Mouse (Mus musculus): Measurements from ENCODE around the gene Serpinb9. TPM values are rescaled to one million over a fixed set of nuclear protein-coding genes. Genes with fewer than 3 reads are reported as not detected.
"Not testable (repeated sequence)": the region's sequence is repeated elsewhere in the genome, so short reads cannot be mapped to it uniquely, and the experiment has no call there.

The Serpinb9 gene
- 1 to 10 TPM; 3.3 to 3.9 TPM for total RNA-seq (2021)
- long read RNA-seq, experiment 1, partial matches to known transcripts = 0 of 5 reads
- long read RNA-seq, experiment 1, other reads (novel, unspliced or antisense) = 1 of 5 reads
- long read RNA-seq, experiment 2, partial matches to known transcripts = 0 of 3 reads
- long read RNA-seq, experiment 2, other reads (novel, unspliced or antisense) = 1 of 3 reads

- DNase-seq (ENCODE audit: low spot score in 2 of 2) = no peak
- intact Hi-C loops (cut with DNase I) = no loop called here
Measured at GRCm38 (mm10) chr13:33002950-33003349, at the start of gene Serpinb9. Gene Serpinb9, plus strand, starts transcription at chr13:33003250.

GRCm38 (mm10) chr13:32956537-32956936 is 46.5 kb upstream of the Serpinb9 start:
- intact Hi-C loops (cut with DNase I) = no loop called here
- no peak for DNase-seq (ENCODE audit: low spot score in 2 of 2)

- no peak for DNase-seq (ENCODE audit: low spot score in 2 of 2)
- intact Hi-C loops (cut with DNase I) = no loop called here
Measured at GRCm38 (mm10) chr13:32957917-32958316, 45.1 kb upstream of the Serpinb9 start.

GRCm38 (mm10) chr13:32958521-32958920 is 44.5 kb upstream of the Serpinb9 start:
- intact Hi-C loops (cut with DNase I); DNase-seq (ENCODE audit: low spot score in 2 of 2): not testable (repeated sequence)

GRCm38 (mm10) chr13:32963990-32964753 is 38.9 kb upstream of the Serpinb9 start:
- DNase-seq (ENCODE audit: low spot score in 2 of 2) = no peak
- intact Hi-C loops (cut with DNase I) = no loop called here

GRCm38 (mm10) chr13:32964989-32965811 is 37.9 kb upstream of the Serpinb9 start, which contains the start of gene Serpinb6b:
Gene Serpinb6b, plus strand, starts transcription at chr13:32965209.
- no peak for DNase-seq (ENCODE audit: low spot score in 2 of 2)
- intact Hi-C loops (cut with DNase I) = no loop called here

- intact Hi-C loops (cut with DNase I) = no loop called here
- DNase-seq (ENCODE audit: low spot score in 2 of 2) = no peak
Measured at GRCm38 (mm10) chr13:32966116-32966515, 36.9 kb upstream of the Serpinb9 start.

- no peak for DNase-seq (ENCODE audit: low spot score in 2 of 2)
- intact Hi-C loops (cut with DNase I) = no loop called here
Measured at GRCm38 (mm10) chr13:32967233-32967632, 35.8 kb upstream of the Serpinb9 start.

GRCm38 (mm10) chr13:32968353-32968984 is 34.6 kb upstream of the Serpinb9 start:
- intact Hi-C loops (cut with DNase I) = no loop called here
- DNase-seq (ENCODE audit: low spot score in 2 of 2) = no peak

GRCm38 (mm10) chr13:32968996-32969640 is 33.9 kb upstream of the Serpinb9 start:
- DNase-seq (ENCODE audit: low spot score in 2 of 2) = no peak
- intact Hi-C loops (cut with DNase I) = no loop called here

- intact Hi-C loops (cut with DNase I) = no loop called here
- DNase-seq (ENCODE audit: low spot score in 2 of 2) = no peak
Measured at GRCm38 (mm10) chr13:32969641-32970040, 33.4 kb upstream of the Serpinb9 start.

GRCm38 (mm10) chr13:32970776-32971175 is 32.3 kb upstream of the Serpinb9 start:
- intact Hi-C loops (cut with DNase I) = no loop called here
- DNase-seq (ENCODE audit: low spot score in 2 of 2) = no peak

GRCm38 (mm10) chr13:32974268-32974667 is 28.8 kb upstream of the Serpinb9 start:
- intact Hi-C loops (cut with DNase I) = no loop called here
- DNase-seq (ENCODE audit: low spot score in 2 of 2) = no peak

GRCm38 (mm10) chr13:32974889-32975460 is 28.1 kb upstream of the Serpinb9 start:
- DNase-seq (ENCODE audit: low spot score in 2 of 2) = no peak
- intact Hi-C loops (cut with DNase I) = no loop called here

- intact Hi-C loops (cut with DNase I) = no loop called here
- DNase-seq (ENCODE audit: low spot score in 2 of 2) = no peak
Measured at GRCm38 (mm10) chr13:32975710-32976109, 27.3 kb upstream of the Serpinb9 start.

GRCm38 (mm10) chr13:32982556-32983042 is 20.5 kb upstream of the Serpinb9 start:
- intact Hi-C loops (cut with DNase I) = no loop called here
- no peak for DNase-seq (ENCODE audit: low spot score in 2 of 2)

GRCm38 (mm10) chr13:32986256-32986655 is 16.8 kb upstream of the Serpinb9 start:
- no peak for DNase-seq (ENCODE audit: low spot score in 2 of 2)
- intact Hi-C loops (cut with DNase I) = no loop called here

GRCm38 (mm10) chr13:32993152-32993893 is 9.7 kb upstream of the Serpinb9 start:
- no peak for DNase-seq (ENCODE audit: low spot score in 2 of 2)
- intact Hi-C loops (cut with DNase I) = no loop called here
